Mouse (Mus musculus): ENCODE results near the gene Gm4064. TPM values are rescaled to one million over a fixed set of nuclear protein-coding genes. Genes with fewer than 3 reads are reported as not detected.

Gm4064 gene
- not detected for polyA plus RNA-seq (2014; fragmentation: Illumina TruSeq; extraction: RNeasy Lipid Tissue Mini Kit (QIAGEN cat#74804); ENCODE audit: low read depth, low replicate concordance)

GRCm38 (mm10) chrY:2796105-2796504 lies at the start of gene Gm4064:
Gm4064 (minus strand) TSS chrY:2796205.

DNA sequence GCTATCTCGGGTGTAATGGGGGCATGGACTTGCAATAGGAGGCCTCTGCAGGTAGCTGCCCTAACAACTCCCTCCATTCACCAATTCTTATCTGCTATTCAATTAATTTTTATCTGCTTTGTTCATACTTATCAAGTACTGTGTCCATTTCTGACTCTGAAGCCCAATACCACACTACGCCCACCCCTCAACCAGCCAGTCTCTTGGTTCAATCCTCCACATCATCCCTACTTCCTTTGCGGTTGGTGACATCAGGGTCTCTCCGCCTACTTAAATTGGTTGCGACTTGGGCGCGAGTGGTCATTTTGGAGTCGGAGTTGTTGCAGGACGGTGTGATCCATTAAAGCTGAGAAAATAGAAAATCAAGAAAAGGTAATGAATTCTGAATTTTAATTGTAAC lies 34.4 kb upstream of the Gm4064 start, which contains the start of the genes Rbmy and Gm10256:
TSS of gene Rbmy (plus strand) at position 301 of the 400 bp plus-strand sequence.
TSS of gene Gm10256 (plus strand) at position 320 of the 400 bp plus-strand sequence.

Other genes with a start within 250 kb of the Gm4064 start
- gene H2al2c, start 197.1 kb downstream of the Gm4064 start, polyA plus RNA-seq (2014; fragmentation: Illumina TruSeq; extraction: RNeasy Lipid Tissue Mini Kit (QIAGEN cat#74804); ENCODE audit: low read depth, low replicate concordance): not detected
- gene Sry, start 132.5 kb downstream of the Gm4064 start, polyA plus RNA-seq (2014; fragmentation: Illumina TruSeq; extraction: RNeasy Lipid Tissue Mini Kit (QIAGEN cat#74804); ENCODE audit: low read depth, low replicate concordance): not detected
- not detected for gene H2al2b, start 75.5 kb downstream of the Gm4064 start, polyA plus RNA-seq (2014; fragmentation: Illumina TruSeq; extraction: RNeasy Lipid Tissue Mini Kit (QIAGEN cat#74804); ENCODE audit: low read depth, low replicate concordance)
- gene Rbmy, start 34.5 kb upstream of the Gm4064 start, polyA plus RNA-seq (2014; fragmentation: Illumina TruSeq; extraction: RNeasy Lipid Tissue Mini Kit (QIAGEN cat#74804); ENCODE audit: low read depth, low replicate concordance): not detected
- gene Gm10256, start 34.5 kb upstream of the Gm4064 start, polyA plus RNA-seq (2014; fragmentation: Illumina TruSeq; extraction: RNeasy Lipid Tissue Mini Kit (QIAGEN cat#74804); ENCODE audit: low read depth, low replicate concordance): not detected
- not detected for gene Gm10352, start 104.8 kb upstream of the Gm4064 start, polyA plus RNA-seq (2014; fragmentation: Illumina TruSeq; extraction: RNeasy Lipid Tissue Mini Kit (QIAGEN cat#74804); ENCODE audit: low read depth, low replicate concordance)
- gene Gm29289, start 136.4 kb upstream of the Gm4064 start, polyA plus RNA-seq (2014; fragmentation: Illumina TruSeq; extraction: RNeasy Lipid Tissue Mini Kit (QIAGEN cat#74804); ENCODE audit: low read depth, low replicate concordance): not detected

Data from heart, adult 10 weeks (tissue).